Mouse (Mus musculus): Measurements from ENCODE around the gene Tcf12.

GRCm38 (mm10) chr9:71978886-71979285 is 132.8 kb downstream of the Tcf12 start:
- TF ChIP-seq ELF1 (IDR thresholded peaks at IDR 0.05; ENCODE audit: low read depth, low read length) (no peak), EP300 (IDR thresholded peaks at IDR 0.05; ENCODE audit: low read length) (no peak), CHD2 (IDR thresholded peaks at IDR 0.05; ENCODE audit: low read length) (no peak), NELFE (IDR thresholded peaks at IDR 0.05; ENCODE audit: low read depth, low read length) (no peak), HCFC1 (IDR thresholded peaks at IDR 0.05; ENCODE audit: low read depth, low read length) (no peak), MEF2A (IDR thresholded peaks at IDR 0.05; ENCODE audit: borderline replicate concordance, low read depth, low read length) (no peak), CTCF (conservative IDR thresholded peaks at IDR 0.05 in 1 of 2, IDR thresholded peaks at IDR 0.05 in 1 of 2; ENCODE audit: low read depth in 2 of 2, low read length in 2 of 2) (no peak), POLR2A (IDR thresholded peaks at IDR 0.05; ENCODE audit: low read depth, low read length) (no peak), RAD21 (IDR thresholded peaks at IDR 0.05; ENCODE audit: low read depth, low read length) (no peak), CHD1 (IDR thresholded peaks at IDR 0.05; ENCODE audit: low read depth, low read length) (no peak), E2F4 (IDR thresholded peaks at IDR 0.05; ENCODE audit: insufficient replicate concordance, low read depth, low read length) (no peak), MAX (IDR thresholded peaks at IDR 0.05; ENCODE audit: low read length) (no peak), GABPA (IDR thresholded peaks at IDR 0.05; ENCODE audit: insufficient replicate concordance, low read depth, low read length) (no peak), IRF4 (IDR thresholded peaks at IDR 0.05; ENCODE audit: low read depth, low read length) (no peak)

Data from CH12.LX (cell line).